Mouse (Mus musculus) bone marrow macrophage, adult 2 months (primary cell): ENCODE data around the gene Ppm1n.

ENCODE experiments used
- CTCF ChIP-seq: IDR thresholded peaks from 2 replicates; pipeline ENCODE4 v1.5.1; 2012; ENCODE audit warnings: low read depth, mild to moderate bottlenecking, low read length, moderate library complexity
- POLR2A ChIP-seq: IDR thresholded peaks from 2 replicates; pipeline ENCODE4 v1.6.1; 2012; ENCODE audit warnings: mild to moderate bottlenecking, low read depth, low read length, borderline replicate concordance

GRCm38 (mm10) chr7:19318676-19319075 lies 38.8 kb upstream of the Ppm1n start:
- no peak for TF ChIP-seq CTCF
- no peak for TF ChIP-seq POLR2A
